Mouse (Mus musculus): ENCODE results near the gene Ptpn14. TPM values are rescaled to one million over a fixed set of nuclear protein-coding genes. Genes with fewer than 3 reads are reported as not detected.

Gene Ptpn14
- polyA plus RNA-seq, 1 experiment from 2014 or later = 16.1 TPM

DNA sequence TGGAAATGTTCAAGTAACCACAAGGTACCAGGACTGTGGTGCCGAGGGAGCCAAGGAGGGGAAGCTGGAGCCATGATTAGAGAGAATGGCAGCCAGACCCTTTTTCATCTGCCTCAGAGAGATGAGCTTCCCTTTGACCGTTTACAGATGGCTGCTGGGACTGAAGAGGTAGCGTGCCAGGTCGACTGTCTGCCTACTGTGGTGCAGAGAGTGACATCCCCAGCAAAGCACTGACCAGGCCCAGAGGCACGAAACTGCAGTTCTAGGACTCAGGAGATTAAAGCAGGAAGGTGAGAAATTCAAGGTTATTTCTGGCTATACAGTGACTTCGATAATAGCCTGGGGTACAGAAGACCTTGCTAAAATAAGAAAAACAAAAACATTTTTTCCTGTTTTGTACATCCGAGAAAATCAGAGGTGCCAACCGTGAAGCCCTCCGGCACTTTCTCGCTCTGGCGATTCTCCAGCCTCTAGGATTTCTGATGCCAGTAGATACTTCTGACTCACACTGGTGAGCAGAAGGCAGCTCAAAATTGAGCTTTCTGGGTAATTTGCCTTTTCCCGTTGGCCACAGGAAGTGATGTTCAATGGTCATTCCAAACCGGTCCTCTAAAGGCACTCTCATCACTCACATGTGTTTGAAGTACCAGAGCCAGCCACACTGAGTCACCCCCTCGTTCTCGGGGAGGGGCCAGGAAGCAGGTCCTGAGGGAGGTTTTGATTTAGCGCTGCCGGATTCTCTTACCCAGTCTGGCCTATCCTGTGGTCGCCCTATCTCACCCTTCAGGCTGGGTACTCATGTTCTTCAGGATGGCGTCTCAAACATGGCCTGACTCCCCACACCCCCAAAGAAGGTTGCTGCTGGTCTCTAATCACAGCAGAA lies 11.9 kb upstream of the Ptpn14 start:
- 32% methylated on average over 19 of the region's 19 CpGs for WGBS
- ATAC-seq (ENCODE audit: low FRiP score, low TSS enrichment) = peak; percentile 72; the same call in 1 of the 2 replicates

DNA sequence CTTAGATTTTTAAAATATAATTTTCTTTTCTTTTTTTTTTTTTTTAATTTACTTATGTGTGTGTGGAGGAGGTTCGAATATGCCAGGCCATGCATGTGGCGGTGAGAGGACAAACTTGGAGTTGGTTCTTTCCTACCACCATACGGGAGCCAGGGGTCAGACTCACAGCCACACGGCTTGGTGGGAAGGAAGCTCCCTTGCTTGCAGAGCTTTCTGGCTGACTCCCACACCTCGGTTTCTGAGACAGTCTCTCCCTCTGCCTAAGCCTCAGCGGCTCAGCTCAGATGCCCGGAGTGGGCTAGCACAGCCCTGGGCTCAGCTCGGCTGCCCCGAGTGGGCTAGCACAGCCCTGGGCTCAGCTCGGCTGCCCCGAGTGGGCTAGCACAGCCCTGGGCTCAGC lies 10.5 kb upstream of the Ptpn14 start:
- 0 out of 2 replicates have a peak, but pooled peaks cover 3% of the 10 kb centered on the region for H3K9me3 ChIP-seq (ENCODE audit: low read length)
- H3K27me3 ChIP-seq (ENCODE audit: insufficient read depth, low read length) = no peaks in the 10 kb centered on the region
- H3K9ac ChIP-seq (replicated peaks; ENCODE audit: low read length) = no peak overlapping the region
- H3K4me2 ChIP-seq (replicated peaks; ENCODE audit: low read depth, low read length) = no peak overlapping the region
- no peak overlapping the region for H3K27ac ChIP-seq (ENCODE audit: low read length)
- WGBS = 73% methylated on average over 11 of the region's 11 CpGs
- ATAC-seq (ENCODE audit: low FRiP score, low TSS enrichment) = no peak
- H3K36me3 ChIP-seq (ENCODE audit: insufficient read depth, low read length) = no peaks in the 10 kb centered on the region
- H3K4me1 ChIP-seq (ENCODE audit: insufficient read depth, low read length) = peaks cover 12% of the 10 kb centered on the region
- H3K4me3 ChIP-seq (ENCODE audit: low read length) = no peak overlapping the region

More for the DNA sequence above, 11.9 kb upstream of the Ptpn14 start:
- H3K27me3 ChIP-seq (ENCODE audit: insufficient read depth, low read length) = no peaks in the 10 kb centered on the region
- 0 out of 2 replicates have a peak overlapping the region, but pooled peaks have one; percentile 26 for H3K27ac ChIP-seq (ENCODE audit: low read length)
- no peak overlapping the region for H3K4me3 ChIP-seq (ENCODE audit: low read length)
- no peaks in the 10 kb centered on the region for H3K36me3 ChIP-seq (ENCODE audit: insufficient read depth, low read length)
- H3K4me2 ChIP-seq (replicated peaks; ENCODE audit: low read depth, low read length) = 0 out of 2 replicates have a peak overlapping the region, but pooled peaks have one; percentile 9
- 0 out of 2 replicates have a peak, but pooled peaks cover 3% of the 10 kb centered on the region for H3K9me3 ChIP-seq (ENCODE audit: low read length)
- H3K4me1 ChIP-seq (ENCODE audit: insufficient read depth, low read length) = peaks cover 12% of the 10 kb centered on the region
- H3K9ac ChIP-seq (replicated peaks; ENCODE audit: low read length) = no peak overlapping the region

- peaks cover 12% of the 10 kb centered on the region for H3K4me1 ChIP-seq (ENCODE audit: insufficient read depth, low read length)
- no peak for ATAC-seq (ENCODE audit: low FRiP score, low TSS enrichment)
- WGBS = 74% methylated on average over 5 of the region's 5 CpGs
Measured at GRCm38 (mm10) chr1:189718600-189718999, 9.5 kb upstream of the Ptpn14 start.

GRCm38 (mm10) chr1:189726121-189726520 lies 1.9 kb upstream of the Ptpn14 start:
- Histone ChIP-seq H3K27ac (ENCODE audit: low read length) (peak overlapping the region; percentile 98), H3K4me1 (ENCODE audit: insufficient read depth, low read length) (peaks cover 40% of the 10 kb centered on the region), H3K27me3 (ENCODE audit: insufficient read depth, low read length) (no peaks in the 10 kb centered on the region), H3K36me3 (ENCODE audit: insufficient read depth, low read length) (no peaks in the 10 kb centered on the region), H3K9me3 (ENCODE audit: low read length) (no peaks in the 10 kb centered on the region), H3K4me2 (replicated peaks; ENCODE audit: low read depth, low read length) (no peak overlapping the region), H3K4me3 (ENCODE audit: low read length) (no peak overlapping the region), H3K9ac (replicated peaks; ENCODE audit: low read length) (no peak overlapping the region; the same call in 1 of the 2 replicates)
- WGBS = 50% methylated on average over 4 of the region's 4 CpGs
- peak; percentile 14 for ATAC-seq (ENCODE audit: low FRiP score, low TSS enrichment)

More at GRCm38 (mm10) chr1:189718600-189718999, 9.5 kb upstream of the Ptpn14 start:
- Histone ChIP-seq H3K36me3 (ENCODE audit: insufficient read depth, low read length) (no peaks in the 10 kb centered on the region), H3K4me3 (ENCODE audit: low read length) (no peak overlapping the region), H3K9ac (replicated peaks; ENCODE audit: low read length) (no peak overlapping the region), H3K4me2 (replicated peaks; ENCODE audit: low read depth, low read length) (no peak overlapping the region), H3K27me3 (ENCODE audit: insufficient read depth, low read length) (no peaks in the 10 kb centered on the region), H3K27ac (ENCODE audit: low read length) (no peak overlapping the region), H3K9me3 (ENCODE audit: low read length) (0 out of 2 replicates have a peak, but pooled peaks cover 3% of the 10 kb centered on the region)

DNA sequence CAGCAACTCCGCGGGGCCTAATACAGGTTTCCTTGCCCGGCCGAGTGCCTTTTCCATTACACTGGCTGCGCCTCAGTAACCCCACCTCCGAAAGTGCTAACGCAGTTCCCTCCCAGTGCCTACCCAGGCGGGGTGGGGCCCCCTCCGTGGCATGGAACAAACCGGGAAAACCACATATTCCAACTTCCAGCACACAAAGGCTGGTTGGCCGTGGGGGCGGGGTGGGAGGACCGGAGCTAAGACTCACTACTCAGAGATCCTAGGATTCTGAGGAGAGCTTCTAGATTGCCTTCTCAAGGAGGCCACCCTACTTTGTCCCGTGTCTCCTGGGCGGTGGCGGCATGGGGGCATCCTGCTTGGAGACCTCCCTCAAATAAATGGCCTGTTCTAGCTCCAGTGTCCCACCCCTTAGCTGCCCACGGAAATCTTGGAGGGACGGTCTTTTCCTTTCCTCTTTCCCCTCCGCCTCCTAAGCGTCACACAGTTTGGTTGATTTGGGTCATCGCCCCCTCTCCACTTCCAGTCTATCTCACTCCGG lies 653 bp upstream of the Ptpn14 start:
- peak overlapping the region; percentile 95 for H3K4me3 ChIP-seq (ENCODE audit: low read length)
- peaks cover 53% of the 10 kb centered on the region for H3K4me1 ChIP-seq (ENCODE audit: insufficient read depth, low read length)
- H3K27ac ChIP-seq (ENCODE audit: low read length) = peak overlapping the region; percentile 98
- H3K9me3 ChIP-seq (ENCODE audit: low read length) = no peaks in the 10 kb centered on the region
- ATAC-seq (ENCODE audit: low FRiP score, low TSS enrichment) = peak; percentile 78
- peak overlapping the region; percentile 96 for H3K9ac ChIP-seq (replicated peaks; ENCODE audit: low read length)
- H3K4me2 ChIP-seq (replicated peaks; ENCODE audit: low read depth, low read length) = peak overlapping the region; percentile 82
- H3K27me3 ChIP-seq (ENCODE audit: insufficient read depth, low read length) = no peaks in the 10 kb centered on the region
- under 1% methylated on average over 22 of the region's 22 CpGs for WGBS
- H3K36me3 ChIP-seq (ENCODE audit: insufficient read depth, low read length) = no peaks in the 10 kb centered on the region

DNA sequence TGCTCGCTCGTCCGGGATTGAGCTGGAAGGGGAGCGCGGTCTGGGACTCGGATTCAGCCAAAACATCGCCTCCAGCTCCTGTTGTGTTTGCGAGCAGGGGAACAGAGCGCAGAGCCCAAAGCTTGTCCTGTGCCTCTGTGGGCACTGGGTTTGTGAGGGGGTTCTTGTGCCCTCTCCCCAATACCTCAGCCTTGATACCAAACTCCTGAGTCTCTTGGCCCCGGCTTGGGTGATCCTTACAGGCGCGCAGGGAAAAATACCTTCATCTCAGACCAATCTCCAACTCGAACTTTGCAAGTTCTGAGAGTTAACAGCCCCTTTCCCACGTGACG lies 682 bp downstream of the Ptpn14 start:
- no peaks in the 10 kb centered on the region for H3K9me3 ChIP-seq (ENCODE audit: low read length)
- no peak for ATAC-seq (ENCODE audit: low FRiP score, low TSS enrichment)
- WGBS = 0% methylated on average over 15 of the region's 15 CpGs

DNA sequence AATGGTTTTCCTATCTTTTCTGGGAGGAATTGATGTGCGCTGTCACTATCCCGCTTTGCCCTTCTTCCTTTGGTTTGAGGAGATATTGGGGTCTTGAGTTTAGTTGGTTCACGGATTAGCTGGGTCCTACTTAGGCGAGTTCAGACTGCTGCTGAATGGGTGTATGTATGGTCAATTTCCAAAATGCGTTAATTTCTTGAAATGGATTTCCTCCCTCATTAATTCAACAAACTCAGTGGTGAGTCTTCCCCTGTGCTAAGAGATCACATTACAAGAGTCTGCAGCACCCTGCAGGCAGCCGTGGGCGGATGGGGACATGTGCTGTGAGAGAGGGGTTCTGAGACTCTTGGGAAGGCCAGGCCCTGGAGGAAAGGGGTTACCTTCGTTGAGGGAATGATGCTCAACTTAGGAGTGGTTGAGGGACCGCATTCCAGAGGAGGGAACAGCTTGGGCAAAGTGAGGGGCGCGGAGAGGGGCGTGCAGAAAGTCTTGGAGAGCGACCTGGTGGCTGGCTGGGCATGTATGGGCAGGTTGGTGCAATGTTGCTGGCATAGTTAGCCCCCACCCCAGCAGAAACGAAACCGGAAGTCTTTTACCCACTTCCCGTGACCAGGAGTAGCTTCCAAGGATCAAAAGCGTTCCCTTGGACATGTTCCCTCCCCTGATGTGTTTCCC lies 1.2 kb downstream of the Ptpn14 start:
- H3K27ac ChIP-seq (ENCODE audit: low read length) = peak overlapping the region; percentile 98
- no peaks in the 10 kb centered on the region for H3K27me3 ChIP-seq (ENCODE audit: insufficient read depth, low read length)
- 4% methylated on average over 17 of the region's 17 CpGs for WGBS
- peak overlapping the region; percentile 95 for H3K4me3 ChIP-seq (ENCODE audit: low read length)
- peaks cover 58% of the 10 kb centered on the region for H3K4me1 ChIP-seq (ENCODE audit: insufficient read depth, low read length)
- no peaks in the 10 kb centered on the region for H3K9me3 ChIP-seq (ENCODE audit: low read length)
- H3K4me2 ChIP-seq (replicated peaks; ENCODE audit: low read depth, low read length) = peak overlapping the region; percentile 82
- no peak for ATAC-seq (ENCODE audit: low FRiP score, low TSS enrichment)
- peak overlapping the region; percentile 96 for H3K9ac ChIP-seq (replicated peaks; ENCODE audit: low read length)
- no peaks in the 10 kb centered on the region for H3K36me3 ChIP-seq (ENCODE audit: insufficient read depth, low read length)

More for the DNA sequence above, 682 bp downstream of the Ptpn14 start:
- Histone ChIP-seq H3K27ac (ENCODE audit: low read length) (peak overlapping the region; percentile 98), H3K36me3 (ENCODE audit: insufficient read depth, low read length) (no peaks in the 10 kb centered on the region), H3K4me3 (ENCODE audit: low read length) (peak overlapping the region; percentile 95), H3K9ac (replicated peaks; ENCODE audit: low read length) (peak overlapping the region; percentile 96), H3K4me1 (ENCODE audit: insufficient read depth, low read length) (peaks cover 58% of the 10 kb centered on the region), H3K4me2 (replicated peaks; ENCODE audit: low read depth, low read length) (peak overlapping the region; percentile 82), H3K27me3 (ENCODE audit: insufficient read depth, low read length) (no peaks in the 10 kb centered on the region)

DNA sequence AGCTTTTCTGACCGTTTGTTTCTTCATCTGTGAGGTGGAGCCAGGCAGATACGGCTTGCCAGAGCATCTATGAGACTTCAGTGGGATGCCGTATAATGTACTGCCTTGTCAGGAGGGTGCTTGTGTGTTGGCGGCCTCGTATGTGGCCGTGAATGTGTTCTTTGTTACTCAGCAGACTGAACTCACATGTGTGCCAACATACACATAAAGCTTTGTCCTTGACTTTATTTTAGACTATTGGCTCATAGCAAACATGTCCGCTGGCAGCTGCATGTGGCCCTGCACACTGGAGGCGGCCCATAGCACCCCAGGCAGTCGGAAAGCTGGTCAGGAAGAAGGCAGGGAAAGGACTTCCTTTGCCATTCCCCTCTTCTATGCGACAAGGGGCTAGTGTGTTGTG lies 3.6 kb downstream of the Ptpn14 start:
- 62% methylated on average over 10 of the region's 10 CpGs for WGBS
- H3K9ac ChIP-seq (replicated peaks; ENCODE audit: low read length) = peak overlapping the region; percentile 24; the same call in 1 of the 2 replicates
- H3K4me1 ChIP-seq (ENCODE audit: insufficient read depth, low read length) = peaks cover 46% of the 10 kb centered on the region

DNA sequence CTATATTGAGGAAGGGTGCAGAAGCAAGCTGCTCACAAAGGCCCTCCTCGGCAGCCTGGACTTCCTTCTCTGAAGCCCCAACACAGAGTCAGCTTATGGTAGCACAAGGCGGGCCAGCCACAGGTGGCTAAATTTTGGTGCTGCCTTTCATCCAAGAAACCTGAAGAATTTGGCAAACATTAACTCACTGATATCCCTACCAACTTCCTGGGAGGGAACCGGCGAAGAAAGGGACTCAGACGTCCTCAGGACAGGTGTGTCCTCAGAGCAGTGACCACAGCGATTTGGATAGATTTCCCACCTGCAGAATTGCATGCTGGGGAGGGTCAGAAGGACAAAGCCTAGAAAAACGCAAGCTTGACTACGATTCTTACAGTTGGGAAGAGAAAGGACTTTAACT lies 4.1 kb downstream of the Ptpn14 start:
- H3K36me3 ChIP-seq (ENCODE audit: insufficient read depth, low read length) = no peaks in the 10 kb centered on the region
- peak overlapping the region; percentile 24; the same call in 1 of the 2 replicates for H3K9ac ChIP-seq (replicated peaks; ENCODE audit: low read length)
- peak overlapping the region; percentile 16 for H3K27ac ChIP-seq (ENCODE audit: low read length)
- 56% methylated on average over 8 of the region's 8 CpGs for WGBS
- H3K4me2 ChIP-seq (replicated peaks; ENCODE audit: low read depth, low read length) = peak overlapping the region; percentile 82
- H3K4me1 ChIP-seq (ENCODE audit: insufficient read depth, low read length) = peaks cover 42% of the 10 kb centered on the region
- H3K4me3 ChIP-seq (ENCODE audit: low read length) = peak overlapping the region; percentile 0; the same call in 1 of the 2 replicates
- no peaks in the 10 kb centered on the region for H3K9me3 ChIP-seq (ENCODE audit: low read length)
- no peak for ATAC-seq (ENCODE audit: low FRiP score, low TSS enrichment)
- no peaks in the 10 kb centered on the region for H3K27me3 ChIP-seq (ENCODE audit: insufficient read depth, low read length)

More for the DNA sequence above, 3.6 kb downstream of the Ptpn14 start:
- no peaks in the 10 kb centered on the region for H3K9me3 ChIP-seq (ENCODE audit: low read length)
- peak overlapping the region; percentile 0; the same call in 1 of the 2 replicates for H3K4me3 ChIP-seq (ENCODE audit: low read length)
- peak overlapping the region; percentile 16 for H3K27ac ChIP-seq (ENCODE audit: low read length)
- peak overlapping the region; percentile 82 for H3K4me2 ChIP-seq (replicated peaks; ENCODE audit: low read depth, low read length)
- no peaks in the 10 kb centered on the region for H3K27me3 ChIP-seq (ENCODE audit: insufficient read depth, low read length)
- no peaks in the 10 kb centered on the region for H3K36me3 ChIP-seq (ENCODE audit: insufficient read depth, low read length)
- no peak for ATAC-seq (ENCODE audit: low FRiP score, low TSS enrichment)

Data from kidney, embryonic 16.5 days (tissue).